Mouse (Mus musculus): ENCODE results near the gene Shb.
A peak's percentile ranks its signal among the peaks of the same experiment; 100 is the strongest.

GRCm38 (mm10) chr4:45452569-45453111 lies 79.6 kb downstream of the Shb start:
- TF ChIP-seq POLR2A (IDR thresholded peaks at IDR 0.05; ENCODE audit: low read depth, low read length) (peak; percentile 21; the same call in 1 of the 2 replicates), CTCF (IDR thresholded peaks at IDR 0.05; ENCODE audit: extremely low read depth, insufficient read length, insufficient replicate concordance, low read depth, low read length) (no peak)

Data from small intestine, adult 2 months (tissue).